Mouse (Mus musculus) liver, adult 2 months (tissue): ENCODE measurements around the gene Adgrd1.

Source experiments
- CTCF ChIP-seq: fragments of 200-500 bp; IDR thresholded peaks from 2 replicates; pipeline ENCODE4 v1.5.1; 2011; ENCODE audit warnings: low read depth, low read length, control low read depth
- POLR2A ChIP-seq: fragments of 200-500 bp; IDR thresholded peaks from 2 replicates; pipeline ENCODE4 v1.6.1; 2011; ENCODE audit warnings: low read length, control low read depth; ENCODE audit not compliant: insufficient read depth; ENCODE audit errors: extremely low read depth

DNA sequence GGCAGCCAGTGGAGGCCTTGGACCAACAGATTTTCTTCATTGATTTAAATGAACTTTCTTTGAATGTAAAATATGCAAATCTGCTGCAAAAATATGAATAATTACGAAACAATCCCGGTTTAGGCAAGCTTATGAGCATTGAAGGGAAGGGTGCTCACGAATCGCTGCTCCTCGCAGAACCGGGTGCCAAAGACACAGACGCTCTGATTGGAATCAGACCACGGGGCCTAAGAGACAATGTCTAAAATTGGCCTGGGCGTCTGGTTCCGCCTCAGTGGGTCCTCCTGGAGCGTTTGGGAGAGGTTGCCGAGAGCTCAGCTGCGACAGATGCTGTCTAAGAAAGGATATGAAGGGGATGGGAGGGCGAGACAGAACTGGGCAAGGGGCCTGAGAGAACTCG is 42.0 kb downstream of the Adgrd1 start:
- TF ChIP-seq CTCF (no peak), POLR2A (no peak)
